Mouse (Mus musculus): ENCODE results near the gene Man2a2. TPM values are rescaled to one million over a fixed set of nuclear protein-coding genes. Genes with fewer than 3 reads are reported as not detected.
A peak's percentile ranks its signal among the peaks of the same experiment; 100 is the strongest.

Man2a2 gene
- polyA plus RNA-seq, 1 experiment: 40.0 TPM

DNA sequence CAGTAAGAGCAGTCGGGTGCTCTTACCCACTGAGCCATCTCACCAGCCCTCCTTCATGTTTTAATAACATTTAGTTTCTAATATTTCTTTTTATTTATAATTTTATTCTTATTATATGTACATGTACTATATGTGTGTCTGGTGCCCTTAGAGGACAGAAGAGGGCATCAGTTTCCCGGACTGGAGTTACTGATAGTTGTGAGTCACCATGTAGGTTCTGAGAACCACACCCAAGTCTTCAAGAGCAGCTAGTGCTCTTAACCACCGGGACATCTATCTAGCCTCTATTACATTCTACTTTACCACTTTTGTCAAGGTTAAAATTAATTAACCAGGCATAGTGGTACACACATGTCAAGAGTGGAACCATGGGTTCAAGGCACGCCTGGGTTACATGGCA, 23.4 kb upstream of the Man2a2 start:
- H3K4me1 ChIP-seq (ENCODE audit: control insufficient read depth, insufficient read depth, low read length): no peaks in the 10 kb centered on the region; the same call in 1 of the 2 replicates
- WGBS: 77% methylated on average over 4 of the region's 4 CpGs
- TF ChIP-seq CTCF (IDR thresholded peaks at IDR 0.05; ENCODE audit: control insufficient read depth, insufficient read depth, low read length): no peak
- TF ChIP-seq POLR2A (IDR thresholded peaks at IDR 0.05; ENCODE audit: borderline replicate concordance, control insufficient read depth, low read depth, low read length): no peak

DNA sequence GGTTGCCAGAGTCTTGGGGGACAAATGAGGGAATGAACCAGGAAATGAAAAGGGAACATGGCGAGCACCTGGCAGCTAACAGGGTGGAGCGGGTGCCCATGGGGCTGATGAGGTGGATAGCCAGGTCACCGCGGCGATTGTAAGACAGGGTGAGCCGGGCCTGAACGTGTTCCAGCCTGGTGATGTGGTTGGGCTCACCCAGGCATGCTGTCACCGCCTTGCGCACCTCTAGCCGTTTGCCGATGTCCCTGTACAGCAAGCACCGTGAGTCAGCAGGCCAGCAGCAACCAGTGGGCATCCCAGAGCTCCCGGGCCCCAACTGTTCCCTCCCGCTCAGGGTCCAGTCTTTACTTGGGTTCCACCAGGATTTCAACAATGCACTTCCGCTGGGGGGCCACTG, 20.9 kb upstream of the Man2a2 start:
- 95% methylated on average over 15 of the region's 15 CpGs for WGBS
- no peak overlapping the region for H3K27ac ChIP-seq (ENCODE audit: control insufficient read depth, insufficient read depth, low read depth, low read length, poor library complexity)
- H3K4me3 ChIP-seq (replicated peaks; ENCODE audit: control insufficient read depth, low read depth, low read length): no peak overlapping the region
- no peaks in the 10 kb centered on the region for H3K4me1 ChIP-seq (ENCODE audit: control insufficient read depth, insufficient read depth, low read length)
- TF ChIP-seq CTCF (IDR thresholded peaks at IDR 0.05; ENCODE audit: control insufficient read depth, insufficient read depth, low read length): no peak
- 0 out of 2 replicates have a peak, but pooled peaks have one; percentile 18 for TF ChIP-seq POLR2A (IDR thresholded peaks at IDR 0.05; ENCODE audit: borderline replicate concordance, control insufficient read depth, low read depth, low read length)

More for the DNA sequence above, 23.4 kb upstream of the Man2a2 start:
- Histone ChIP-seq H3K4me3 (replicated peaks; ENCODE audit: control insufficient read depth, low read depth, low read length) (no peak overlapping the region), H3K27ac (ENCODE audit: control insufficient read depth, insufficient read depth, low read depth, low read length, poor library complexity) (no peak overlapping the region)

DNA sequence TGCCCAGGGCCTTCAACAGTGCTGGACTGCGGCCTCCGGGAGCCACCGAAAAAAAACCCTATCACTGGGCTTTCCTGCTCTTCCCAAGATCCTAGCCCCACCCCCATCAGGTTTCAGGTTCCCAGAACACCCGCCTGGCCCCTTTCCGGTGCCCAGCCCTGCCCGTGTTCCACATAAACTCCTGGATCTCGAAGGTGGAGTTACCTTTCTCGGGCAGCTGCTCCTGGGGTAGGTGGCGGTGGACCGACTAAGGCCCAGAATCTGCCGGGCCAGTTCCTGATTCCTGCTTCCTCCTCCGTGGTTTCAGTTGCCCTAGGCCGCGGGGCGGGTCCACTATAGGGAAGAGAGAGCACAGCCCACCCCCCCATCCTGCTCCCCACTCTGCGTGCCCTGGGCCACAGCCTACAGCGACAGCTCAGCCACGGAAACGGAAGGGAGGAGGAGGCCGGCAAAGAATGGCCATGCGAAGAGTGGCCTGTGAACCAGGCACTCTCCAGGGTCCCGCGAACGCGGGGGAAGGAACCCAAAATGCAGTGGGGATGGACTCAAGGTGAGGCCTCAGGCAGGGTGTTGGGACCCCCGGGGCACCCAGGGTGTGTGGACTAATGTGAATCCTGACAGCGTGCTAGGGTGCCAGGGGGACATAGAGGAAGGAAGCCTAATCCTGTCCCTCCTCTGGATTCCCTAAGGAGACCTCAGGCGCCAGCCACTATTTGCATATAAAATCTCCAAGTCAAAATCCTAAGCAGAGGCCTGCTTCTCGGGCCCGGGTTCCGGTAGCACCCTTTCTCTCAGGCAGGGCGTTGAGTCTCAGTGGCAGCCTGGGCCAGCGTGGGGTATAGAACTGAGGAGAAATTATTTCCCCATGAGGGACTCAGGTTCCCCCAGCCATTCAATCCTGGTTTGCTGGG, 16.7 kb upstream of the Man2a2 start, which contains the start of gene Fes:
Gene Fes (minus strand): TSS at position 314 of the 911 bp plus-strand sequence.
- WGBS: 5% methylated on average over 33 of the region's 33 CpGs
- Histone ChIP-seq H3K27ac (ENCODE audit: control insufficient read depth, insufficient read depth, low read depth, low read length, poor library complexity) (peak within 1 kb of the TSS; percentile 94), H3K4me3 (replicated peaks; ENCODE audit: control insufficient read depth, low read depth, low read length) (peak within 1 kb of the TSS; percentile 88), H3K4me1 (ENCODE audit: control insufficient read depth, insufficient read depth, low read length) (peaks cover 6% of the 10 kb centered on the region; the same call in 1 of the 2 replicates)
- TF ChIP-seq POLR2A (IDR thresholded peaks at IDR 0.05; ENCODE audit: borderline replicate concordance, control insufficient read depth, low read depth, low read length): peak; percentile 80; the same call in 1 of the 2 replicates
- TF ChIP-seq CTCF (IDR thresholded peaks at IDR 0.05; ENCODE audit: control insufficient read depth, insufficient read depth, low read length): no peak

DNA sequence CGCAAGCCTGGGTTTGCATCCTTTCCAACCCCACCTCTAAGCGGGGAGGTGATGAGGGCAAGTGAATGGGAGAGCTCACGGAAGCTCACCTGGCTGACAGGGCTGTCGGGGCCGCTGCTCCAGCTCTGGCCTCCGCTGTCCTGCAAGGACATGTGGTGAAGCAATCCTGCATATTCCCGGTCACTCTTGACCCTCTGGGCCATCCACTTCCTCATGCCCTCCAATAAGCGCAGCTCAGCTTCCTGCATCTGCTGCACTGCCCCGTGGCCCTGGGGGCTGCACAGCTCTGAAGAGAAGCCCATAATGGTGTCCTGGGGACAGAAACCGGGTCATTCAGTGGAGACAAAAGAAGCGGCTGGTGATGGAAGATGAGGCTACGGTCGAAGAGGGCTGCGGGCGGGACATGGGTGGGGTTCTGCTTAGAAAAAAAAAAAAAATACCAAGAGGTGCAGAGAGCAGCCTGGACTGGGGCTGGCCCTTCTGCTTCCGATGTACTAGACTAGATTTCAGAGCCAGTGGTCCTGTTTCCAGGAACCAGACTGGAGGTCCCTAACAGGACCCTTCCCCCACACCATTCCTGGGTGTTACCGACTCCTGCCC, 16.0 kb upstream of the Man2a2 start:
- peak overlapping the region; percentile 94 for H3K27ac ChIP-seq (ENCODE audit: control insufficient read depth, insufficient read depth, low read depth, low read length, poor library complexity)
- TF ChIP-seq POLR2A (IDR thresholded peaks at IDR 0.05; ENCODE audit: borderline replicate concordance, control insufficient read depth, low read depth, low read length) (peak; percentile 46; the same call in 1 of the 2 replicates), CTCF (IDR thresholded peaks at IDR 0.05; ENCODE audit: control insufficient read depth, insufficient read depth, low read length) (no peak)
- peak overlapping the region; percentile 88 for H3K4me3 ChIP-seq (replicated peaks; ENCODE audit: control insufficient read depth, low read depth, low read length)
- H3K4me1 ChIP-seq (ENCODE audit: control insufficient read depth, insufficient read depth, low read length): peaks cover 6% of the 10 kb centered on the region; the same call in 1 of the 2 replicates
- 3% methylated on average over 17 of the region's 17 CpGs for WGBS

GRCm38 (mm10) chr7:80386235-80386930, 15.2 kb upstream of the Man2a2 start:
- Histone ChIP-seq H3K4me3 (replicated peaks; ENCODE audit: control insufficient read depth, low read depth, low read length) (peak overlapping the region; percentile 88), H3K27ac (ENCODE audit: control insufficient read depth, insufficient read depth, low read depth, low read length, poor library complexity) (peak overlapping the region; percentile 94), H3K4me1 (ENCODE audit: control insufficient read depth, insufficient read depth, low read length) (peaks cover 6% of the 10 kb centered on the region; the same call in 1 of the 2 replicates)
- 1% methylated on average over 18 of the region's 18 CpGs for WGBS
- TF ChIP-seq POLR2A (IDR thresholded peaks at IDR 0.05; ENCODE audit: borderline replicate concordance, control insufficient read depth, low read depth, low read length): peak; percentile 74
- peak; percentile 99 for TF ChIP-seq CTCF (IDR thresholded peaks at IDR 0.05; ENCODE audit: control insufficient read depth, insufficient read depth, low read length)

GRCm38 (mm10) chr7:80382919-80383318, 11.7 kb upstream of the Man2a2 start:
- H3K4me1 ChIP-seq (ENCODE audit: control insufficient read depth, insufficient read depth, low read length): peaks cover 6% of the 10 kb centered on the region; the same call in 1 of the 2 replicates
- no peak overlapping the region for H3K4me3 ChIP-seq (replicated peaks; ENCODE audit: control insufficient read depth, low read depth, low read length)
- TF ChIP-seq POLR2A (IDR thresholded peaks at IDR 0.05; ENCODE audit: borderline replicate concordance, control insufficient read depth, low read depth, low read length) (no peak), CTCF (IDR thresholded peaks at IDR 0.05; ENCODE audit: control insufficient read depth, insufficient read depth, low read length) (no peak)
- H3K27ac ChIP-seq (ENCODE audit: control insufficient read depth, insufficient read depth, low read depth, low read length, poor library complexity): no peak overlapping the region; the same call in 1 of the 2 replicates
- WGBS: 84% methylated on average over 11 of the region's 11 CpGs

GRCm38 (mm10) chr7:80379531-80379930, 8.4 kb upstream of the Man2a2 start:
- no peak overlapping the region for H3K27ac ChIP-seq (ENCODE audit: control insufficient read depth, insufficient read depth, low read depth, low read length, poor library complexity)
- peaks cover 5% of the 10 kb centered on the region for H3K4me1 ChIP-seq (ENCODE audit: control insufficient read depth, insufficient read depth, low read length)
- no peak overlapping the region for H3K4me3 ChIP-seq (replicated peaks; ENCODE audit: control insufficient read depth, low read depth, low read length)
- 68% methylated on average over 13 of the region's 13 CpGs for WGBS
- no peak for TF ChIP-seq POLR2A (IDR thresholded peaks at IDR 0.05; ENCODE audit: borderline replicate concordance, control insufficient read depth, low read depth, low read length)
- TF ChIP-seq CTCF (IDR thresholded peaks at IDR 0.05; ENCODE audit: control insufficient read depth, insufficient read depth, low read length): peak; percentile 59
